Mouse (Mus musculus) embryonic fibroblast, embryonic 13.5 days (primary cell): ENCODE measurements around the gene Nme4. TPM values are rescaled to one million over a fixed set of nuclear protein-coding genes. Genes with fewer than 3 reads are reported as not detected.

Source experiments
- H3K27ac ChIP-seq: 2 replicates; pipeline ENCODE4 v1.5.1; 2012; ENCODE audit warnings: low read length, control low read depth, inconsistent platforms; ENCODE audit not compliant: insufficient read depth
- H3K4me1 ChIP-seq: 2 replicates; pipeline ENCODE4 v1.6.1; 2011; ENCODE audit warnings: low read length; ENCODE audit not compliant: control insufficient read depth, insufficient read depth
- H3K4me3 ChIP-seq: 2 replicates; pipeline ENCODE4 v1.5.1; 2011; ENCODE audit warnings: mild to moderate bottlenecking, control low read depth, low read length; ENCODE audit not compliant: insufficient read depth
- CTCF ChIP-seq: IDR thresholded peaks from 2 replicates; pipeline ENCODE4 v1.5.1; 2011; ENCODE audit warnings: mild to moderate bottlenecking, control low read depth, low read length, moderate library complexity, borderline replicate concordance; ENCODE audit not compliant: insufficient read depth
- POLR2A ChIP-seq: IDR thresholded peaks from 2 replicates; pipeline ENCODE4 v1.6.1; 2011; ENCODE audit warnings: low read depth, mild to moderate bottlenecking, control low read depth, low read length, moderate library complexity
- polyA plus RNA-seq: library from polyadenylated mRNA; stranded (reverse); fragments of >200 nt; gene quantifications from 2 replicates; pipeline ENCODE4 v1.2.4, GENCODE M21; 2011; ENCODE audit warnings: low read depth; ENCODE audit not compliant: missing spikeins, insufficient read length

Nme4 gene
- polyA plus RNA-seq: 47.9 and 50.4 TPM in 2 replicates

- no peak within 1 kb of the TSS for H3K27ac ChIP-seq
- peak within 1 kb of the TSS; percentile 49 for H3K4me3 ChIP-seq
- H3K4me1 ChIP-seq: no peaks in the 10 kb centered on the region
- TF ChIP-seq CTCF (no peak), POLR2A (peak; percentile 89)
These were observed at the start of gene Nme4 for GRCm38 (mm10) chr17:26095121-26095740. Gene Nme4 (minus strand): TSS chr17:26095602.

- Histone ChIP-seq H3K4me1 (peaks cover 11% of the 10 kb centered on the region), H3K4me3 (no peak overlapping the region), H3K27ac (peak overlapping the region; percentile 30; the same call in 1 of the 2 replicates)
- TF ChIP-seq POLR2A (no peak), CTCF (no peak)
These were observed 48.0 kb upstream of the Nme4 start for GRCm38 (mm10) chr17:26143386-26143785.

GRCm38 (mm10) chr17:26142796-26143195, 47.4 kb upstream of the Nme4 start:
- peak overlapping the region; percentile 30 for H3K27ac ChIP-seq
- TF ChIP-seq POLR2A (no peak), CTCF (no peak)
- peaks cover 11% of the 10 kb centered on the region for H3K4me1 ChIP-seq
- H3K4me3 ChIP-seq: no peak overlapping the region

- Histone ChIP-seq H3K4me3 (peak overlapping the region; percentile 99), H3K4me1 (peaks cover 11% of the 10 kb centered on the region), H3K27ac (peak overlapping the region; percentile 78)
- TF ChIP-seq CTCF (no peak), POLR2A (no peak)
These were observed 43.5 kb upstream of the Nme4 start for GRCm38 (mm10) chr17:26138901-26139381.

GRCm38 (mm10) chr17:26138239-26138836, 42.9 kb upstream of the Nme4 start, which contains the start of gene Axin1:
Gene Axin1 (plus strand): TSS chr17:26138688.
- TF ChIP-seq CTCF (no peak), POLR2A (peak; percentile 87)
- Histone ChIP-seq H3K4me3 (peak within 1 kb of the TSS; percentile 99), H3K4me1 (peaks cover 9% of the 10 kb centered on the region), H3K27ac (peak within 1 kb of the TSS; percentile 78)

- H3K27ac ChIP-seq: peak overlapping the region; percentile 12; the same call in 1 of the 2 replicates
- no peak for TF ChIP-seq POLR2A
These were observed 42.3 kb upstream of the Nme4 start for GRCm38 (mm10) chr17:26137751-26138130.

DNA sequence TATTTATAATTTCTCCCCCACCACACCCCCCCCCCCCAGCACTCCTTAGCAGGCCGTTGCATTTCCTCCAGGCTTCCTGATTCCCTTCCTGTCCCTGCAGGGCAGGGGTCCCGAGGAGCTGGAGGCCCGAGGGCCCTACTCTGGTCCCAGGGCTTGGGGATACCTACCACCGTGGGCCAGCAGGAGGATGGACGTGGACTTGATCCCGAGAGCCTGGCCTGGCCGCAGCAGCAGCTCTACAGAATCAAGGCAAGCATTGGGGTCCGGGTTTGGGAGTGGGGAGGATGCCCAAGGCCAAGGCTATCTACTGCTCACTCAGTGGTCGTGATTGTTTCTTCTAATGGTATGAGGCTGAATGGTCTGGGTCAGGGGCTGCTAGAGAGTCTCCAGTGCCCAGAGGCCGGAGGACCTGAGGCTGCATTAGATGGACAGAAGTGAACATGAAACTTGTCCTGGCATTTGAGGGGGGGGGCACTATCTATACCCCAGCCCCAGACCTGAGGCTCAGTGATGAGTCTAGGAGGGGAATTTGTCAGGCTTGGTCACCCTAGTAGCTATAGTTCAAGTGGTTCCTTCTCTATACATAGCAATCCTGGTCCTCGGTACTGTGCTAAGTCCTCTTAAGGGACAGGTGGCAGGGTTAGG, 41.8 kb upstream of the Nme4 start:
- Histone ChIP-seq H3K4me3 (no peak overlapping the region), H3K27ac (no peak overlapping the region), H3K4me1 (peaks cover 7% of the 10 kb centered on the region)
- no peak for TF ChIP-seq POLR2A
- TF ChIP-seq CTCF: no peak

More at GRCm38 (mm10) chr17:26137751-26138130, 42.3 kb upstream of the Nme4 start:
- Histone ChIP-seq H3K4me1 (peaks cover 7% of the 10 kb centered on the region), H3K4me3 (no peak overlapping the region)

- H3K4me3 ChIP-seq: no peak overlapping the region
- no peak overlapping the region for H3K27ac ChIP-seq
- TF ChIP-seq CTCF (no peak), POLR2A (no peak)
- no peaks in the 10 kb centered on the region for H3K4me1 ChIP-seq
These were observed 36.8 kb upstream of the Nme4 start for GRCm38 (mm10) chr17:26131856-26132853.

DNA sequence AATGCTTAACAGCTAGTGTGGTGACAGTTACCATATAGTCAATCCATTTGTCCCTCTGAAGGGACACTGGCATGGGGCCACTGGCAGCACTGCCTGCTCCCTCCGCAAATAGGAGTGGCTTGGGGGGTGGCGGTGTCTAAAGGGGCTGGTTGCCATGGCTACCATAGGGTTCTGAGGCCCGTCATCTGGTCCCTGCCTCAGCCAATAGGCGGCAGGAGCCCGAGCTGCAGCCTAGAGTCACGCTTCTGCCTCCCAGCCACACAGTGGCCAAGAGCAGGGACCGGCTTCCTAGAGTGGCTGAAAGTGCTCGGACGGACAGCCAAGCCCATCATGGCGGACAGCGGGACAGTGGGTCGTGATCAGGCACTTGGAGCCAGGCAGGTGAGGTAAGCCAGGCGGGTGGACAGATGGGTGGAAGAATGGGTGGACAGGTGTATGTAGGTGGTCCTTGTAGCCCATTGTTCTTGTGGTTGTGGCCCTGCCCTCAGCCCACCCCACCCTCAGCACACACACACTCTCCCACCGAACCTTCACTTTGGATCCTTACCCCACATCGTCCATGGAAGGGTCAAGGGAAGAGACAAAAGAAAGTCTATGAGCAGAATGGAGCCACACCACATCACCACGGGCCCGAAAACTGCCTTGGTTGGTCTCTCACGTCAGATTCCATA, 35.8 kb upstream of the Nme4 start:
- TF ChIP-seq POLR2A: no peak
- TF ChIP-seq CTCF: no peak

More for the DNA sequence above, 35.8 kb upstream of the Nme4 start:
- Histone ChIP-seq H3K27ac (no peak overlapping the region), H3K4me1 (no peaks in the 10 kb centered on the region), H3K4me3 (no peak overlapping the region)
